Comparison of ENCODE assay signal across 9 mouse cellular contexts in genomic region chr9:98538017-98538712, GRCm38 (mm10). TPM values are rescaled to one million over a fixed set of nuclear protein-coding genes. Genes with fewer than 3 reads are reported as not detected.
DNase-seq lines count a peak whose midpoint lies in the region; ATAC-seq lines count a peak whose summit lies in the region.
"Had no signal": no experiment of that assay in that cellular context is flagged by ENCODE, and none has a peak within 500 bp of the region (broad histone marks: within the 10 kb centered on the region; RNA-seq: fewer than 3 reads in every experiment).

No protein-coding gene starts in this region.

- no peak overlapping the region for H3K4me3 ChIP-seq in heart, embryonic 11.5 days (ENCODE audit: low read depth, low read length)
- no peak overlapping the region for H3K4me3 ChIP-seq in limb, embryonic 15.5 days

- no peak overlapping the region for H3K9ac ChIP-seq in heart, embryonic 11.5 days (ENCODE audit: low read depth, low read length)
- H3K9ac ChIP-seq in limb, embryonic 15.5 days, result no peak overlapping the region

- H3K27ac ChIP-seq in heart, embryonic 11.5 days (ENCODE audit: low read depth, low read length), result no peak overlapping the region
- H3K27ac ChIP-seq in limb, embryonic 15.5 days, result no peak overlapping the region

- DNase-seq in heart, postnatal 25 days (ENCODE audit: low spot score), result no peak
- DNase-seq in urinary bladder, postnatal 14 days (ENCODE audit: low spot score), result peak; percentile 6
- no peak for DNase-seq in urinary bladder, postnatal 4 days (ENCODE audit: low spot score in 2 of 2)
- DNase-seq in T-cell, adult 2 months (ENCODE audit: low spot score), result no peak
- DNase-seq in layer of hippocampus, postnatal 36 days, result no peak

- 38% methylated on average over 13 of the region's 13 CpGs for WGBS in heart, embryonic 11.5 days (ENCODE audit: insufficient replicate concordance)
- WGBS in limb, embryonic 15.5 days, result 26% methylated on average over 13 of the region's 13 CpGs

- intact Hi-C loops in heart, postnatal 25 days (cut with DNase I), result loop anchor here (1.0 to 5.0 kb wide), 3 partner anchors 36 to 129 kb away; no protein-coding TSS in a partner anchor

- H3K9me3 ChIP-seq in heart, embryonic 11.5 days (replicated peaks; ENCODE audit: control insufficient read depth, low read length), result no peaks in the 10 kb centered on the region
- no peaks in the 10 kb centered on the region for H3K9me3 ChIP-seq in limb, embryonic 15.5 days

- no peaks in the 10 kb centered on the region for H3K27me3 ChIP-seq in heart, embryonic 11.5 days (ENCODE audit: control insufficient read depth, insufficient read depth, low read length)
- H3K27me3 ChIP-seq in limb, embryonic 15.5 days, result 0 out of 2 replicates have a peak, but pooled peaks cover 7% of the 10 kb centered on the region

- no peak for ATAC-seq in heart, embryonic 11.5 days (replicated peaks; ENCODE audit: insufficient number of reproducible peaks, low FRiP score, low TSS enrichment)
- ATAC-seq in limb, embryonic 15.5 days (ENCODE audit: insufficient number of reproducible peaks, low FRiP score, low TSS enrichment, low read depth), result no peak
- ATAC-seq in cerebellum, adult (ENCODE audit: insufficient number of reproducible peaks, low FRiP score, low TSS enrichment), result no peak

- H3K4me2 ChIP-seq in heart, embryonic 11.5 days, result peak overlapping the region; percentile 36
- peak overlapping the region; percentile 25 for H3K4me2 ChIP-seq in limb, embryonic 15.5 days

- no peaks in the 10 kb centered on the region for H3K36me3 ChIP-seq in heart, embryonic 11.5 days (ENCODE audit: control insufficient read depth, insufficient read depth, low read length)
- no peaks in the 10 kb centered on the region for H3K36me3 ChIP-seq in limb, embryonic 15.5 days

- H3K4me1 ChIP-seq in heart, embryonic 11.5 days (ENCODE audit: control insufficient read depth, insufficient read depth, low read length), result no peaks in the 10 kb centered on the region
- peaks cover 2% of the 10 kb centered on the region; the same call in 1 of the 2 replicates for H3K4me1 ChIP-seq in limb, embryonic 15.5 days

RNA-seq across cellular contexts. Expression of gene Copb2, which starts 25.4 kb away (rescaled TPM):
- polyA plus RNA-seq in heart, embryonic 11.5 days (2014; fragmentation: Nextera tagmentation; extraction: Ambion mirVana), result 142 and 175 TPM in 2 replicates
- total RNA-seq in heart, postnatal 25 days (2021), result 100 to 1,000 TPM in 1 of 2 experiments, 10 to 100 TPM in 1; 95.3 to 100 TPM
- polyA plus RNA-seq in limb, embryonic 15.5 days (2015; fragmentation: Nextera tagmentation; extraction: Ambion mirVana), result 208 and 209 TPM in 2 replicates
- total RNA-seq in layer of hippocampus, postnatal 36 days (2021), result 10 to 100 TPM; 90.3 to 91.9 TPM

RNA-seq across cellular contexts. Expression of gene Rbp2, which starts 52.2 kb away (rescaled TPM):
- 0.27 and 1.1 TPM in 2 replicates for polyA plus RNA-seq in heart, embryonic 11.5 days (2014; fragmentation: Nextera tagmentation; extraction: Ambion mirVana)
- total RNA-seq in heart, postnatal 25 days (2021), result under 1 TPM in 1 of 2 experiments, not detected in 1; 0.39 TPM
- 33.1 and 44.4 TPM in 2 replicates for polyA plus RNA-seq in limb, embryonic 15.5 days (2015; fragmentation: Nextera tagmentation; extraction: Ambion mirVana)
- total RNA-seq in layer of hippocampus, postnatal 36 days (2021), result not detected
- total RNA-seq: common myeloid progenitor, adult 5-6 weeks had no signal
